Mouse (Mus musculus): ENCODE measurements at regions not wholly inside any gene's neighbourhood (a gene's known extent, or its start where the extent isn't known, plus 50 kb on each side); places are given as distances from the start of the nearest gene placed in this dataset.
A peak's percentile ranks its signal among the peaks of the same experiment; 100 is the strongest.

DNA sequence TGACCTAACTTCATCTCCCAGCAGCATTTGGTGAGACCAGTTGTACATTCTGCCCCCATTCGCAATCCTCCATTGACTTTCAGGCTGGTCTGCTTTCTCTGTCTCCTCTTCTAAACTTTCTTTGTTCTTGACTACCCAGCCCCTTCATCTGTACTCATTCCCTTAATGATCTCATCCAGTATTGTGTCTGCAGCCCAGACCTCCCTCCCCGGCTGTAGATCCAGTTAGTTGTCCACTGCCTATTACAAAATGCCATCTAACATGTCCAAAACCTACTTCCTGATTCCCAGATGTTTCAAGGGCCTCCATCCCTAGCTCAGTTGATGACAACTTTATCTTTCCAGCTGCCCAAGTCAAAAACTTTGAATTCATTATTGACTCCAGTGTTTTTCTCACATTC, 357.8 kb upstream of the Gm6657 start:
- Histone ChIP-seq H3K4me1 (no peaks in the 10 kb centered on the region), H3K4me2 (replicated peaks) (no peak overlapping the region), H3K9me3 (no peaks in the 10 kb centered on the region), H3K4me3 (no peak overlapping the region), H3K27ac (replicated peaks) (no peak overlapping the region), H3K9ac (replicated peaks) (no peak overlapping the region), H3K36me3 (no peaks in the 10 kb centered on the region), H3K27me3 (no peaks in the 10 kb centered on the region)
- no peak for ATAC-seq (replicated peaks)
- 64% methylated on average over 2 of the region's 2 CpGs for WGBS

GRCm38 (mm10) chr12:77841844-77842415, 352.1 kb upstream of the Gm6657 start:
- Histone ChIP-seq H3K27ac (replicated peaks) (no peak overlapping the region), H3K9me3 (no peaks in the 10 kb centered on the region), H3K4me3 (no peak overlapping the region), H3K9ac (replicated peaks) (no peak overlapping the region), H3K36me3 (no peaks in the 10 kb centered on the region), H3K4me2 (replicated peaks) (no peak overlapping the region), H3K27me3 (no peaks in the 10 kb centered on the region), H3K4me1 (no peaks in the 10 kb centered on the region)
- 54% methylated on average over 7 of the region's 7 CpGs for WGBS
- no peak for ATAC-seq (replicated peaks)

DNA sequence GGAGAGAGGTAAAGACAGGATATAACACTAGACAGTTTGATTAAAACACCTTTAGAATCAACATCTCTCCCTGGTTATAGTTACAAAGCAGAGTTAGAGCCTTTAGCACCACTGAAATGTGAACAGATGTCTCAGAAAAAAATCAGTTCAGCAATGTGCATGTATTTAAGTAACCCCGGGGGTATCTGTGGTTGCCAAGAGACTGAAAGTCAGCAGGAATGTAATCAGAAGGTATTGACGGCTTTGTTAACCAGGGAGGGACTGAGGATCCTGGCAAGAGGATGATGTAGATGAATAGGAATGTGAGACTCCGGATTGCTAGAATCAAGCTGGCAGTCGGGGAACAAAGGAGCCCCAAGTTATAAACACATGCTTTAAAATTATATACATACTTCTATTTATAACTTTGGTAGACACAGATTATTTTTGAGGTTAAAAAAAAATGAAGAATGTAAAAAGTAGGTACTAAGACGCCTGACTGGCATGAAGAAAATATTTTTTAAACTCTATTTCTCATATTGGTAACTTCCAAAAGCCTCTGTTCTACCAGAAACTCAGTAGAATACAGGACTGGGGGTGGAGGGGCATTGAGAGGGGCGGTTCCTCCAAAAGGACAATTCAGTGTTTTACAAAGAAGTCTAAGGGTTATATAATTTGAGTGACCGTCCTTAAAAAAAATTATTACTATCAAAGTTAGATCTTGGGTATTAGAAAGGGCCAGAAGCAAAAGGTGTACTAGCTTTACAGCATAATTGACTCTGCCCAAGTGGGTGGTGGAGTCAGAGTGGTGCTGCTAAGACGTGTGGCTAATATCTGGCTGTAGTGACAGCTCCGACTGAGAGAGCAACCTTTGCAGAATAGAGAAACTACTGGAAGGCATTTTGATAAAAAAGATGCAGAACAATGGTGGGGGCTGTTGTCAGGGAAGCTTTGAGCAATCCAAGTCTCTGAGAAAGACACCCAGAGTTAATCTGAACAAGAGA, 341.2 kb upstream of the Gm6657 start:
- H3K27me3 ChIP-seq = no peaks in the 10 kb centered on the region
- no peak for ATAC-seq (replicated peaks)
- 21% methylated on average over 9 of the region's 9 CpGs for WGBS

GRCm38 (mm10) chr12:77854281-77855075, 339.6 kb upstream of the Gm6657 start:
- ATAC-seq (replicated peaks) = peak; percentile 68
- Histone ChIP-seq H3K4me3 (no peak overlapping the region), H3K27ac (replicated peaks) (no peak overlapping the region), H3K4me2 (replicated peaks) (no peak overlapping the region), H3K4me1 (peaks cover 23% of the 10 kb centered on the region), H3K9me3 (no peaks in the 10 kb centered on the region), H3K27me3 (no peaks in the 10 kb centered on the region), H3K36me3 (no peaks in the 10 kb centered on the region), H3K9ac (replicated peaks) (no peak overlapping the region)
- WGBS = 38% methylated on average over 15 of the region's 15 CpGs

More for the DNA sequence above, 341.2 kb upstream of the Gm6657 start:
- H3K4me2 ChIP-seq (replicated peaks) = no peak overlapping the region
- peaks cover 23% of the 10 kb centered on the region for H3K4me1 ChIP-seq
- H3K9me3 ChIP-seq = no peaks in the 10 kb centered on the region
- H3K27ac ChIP-seq (replicated peaks) = no peak overlapping the region
- H3K9ac ChIP-seq (replicated peaks) = no peak overlapping the region
- no peak overlapping the region for H3K4me3 ChIP-seq
- no peaks in the 10 kb centered on the region for H3K36me3 ChIP-seq

DNA sequence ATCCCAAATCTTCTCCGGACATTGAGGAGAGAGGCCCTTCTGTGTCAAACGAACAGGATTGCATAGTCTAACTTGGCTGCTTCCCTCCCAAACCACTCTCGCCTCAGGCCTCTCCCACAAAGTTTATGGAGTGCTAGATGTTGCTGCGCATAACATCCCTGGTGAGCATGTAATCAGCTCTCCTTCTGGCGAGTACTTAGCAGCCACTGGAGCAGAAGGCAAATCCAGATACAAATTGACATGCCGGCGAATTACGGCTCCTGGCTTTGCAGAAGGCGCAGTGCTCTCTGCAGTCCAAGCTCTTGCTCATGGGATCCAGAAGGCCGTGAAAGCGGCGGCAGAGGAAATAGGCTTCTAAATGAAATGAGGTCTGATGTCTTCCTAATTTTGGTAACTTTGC, 338.2 kb upstream of the Gm6657 start:
- no peak for ATAC-seq (replicated peaks)
- no peaks in the 10 kb centered on the region for H3K9me3 ChIP-seq
- no peaks in the 10 kb centered on the region for H3K36me3 ChIP-seq
- WGBS = 62% methylated on average over 12 of the region's 12 CpGs
- H3K4me1 ChIP-seq = peaks cover 23% of the 10 kb centered on the region
- H3K4me2 ChIP-seq (replicated peaks) = no peak overlapping the region
- no peak overlapping the region for H3K27ac ChIP-seq (replicated peaks)
- no peak overlapping the region for H3K9ac ChIP-seq (replicated peaks)
- H3K27me3 ChIP-seq = no peaks in the 10 kb centered on the region
- no peak overlapping the region for H3K4me3 ChIP-seq

- H3K4me2 ChIP-seq (replicated peaks) = no peak overlapping the region
- H3K9me3 ChIP-seq = no peaks in the 10 kb centered on the region
- no peaks in the 10 kb centered on the region for H3K27me3 ChIP-seq
- peak; percentile 84 for ATAC-seq (replicated peaks)
- H3K27ac ChIP-seq (replicated peaks) = peak overlapping the region; percentile 15; the same call in 1 of the 2 replicates
- H3K4me3 ChIP-seq = no peak overlapping the region
- H3K4me1 ChIP-seq = peaks cover 23% of the 10 kb centered on the region
- 44% methylated on average over 4 of the region's 4 CpGs for WGBS
- H3K9ac ChIP-seq (replicated peaks) = no peak overlapping the region
- no peaks in the 10 kb centered on the region for H3K36me3 ChIP-seq
Observed at GRCm38 (mm10) chr12:77857281-77857680, 336.8 kb upstream of the Gm6657 start.

DNA sequence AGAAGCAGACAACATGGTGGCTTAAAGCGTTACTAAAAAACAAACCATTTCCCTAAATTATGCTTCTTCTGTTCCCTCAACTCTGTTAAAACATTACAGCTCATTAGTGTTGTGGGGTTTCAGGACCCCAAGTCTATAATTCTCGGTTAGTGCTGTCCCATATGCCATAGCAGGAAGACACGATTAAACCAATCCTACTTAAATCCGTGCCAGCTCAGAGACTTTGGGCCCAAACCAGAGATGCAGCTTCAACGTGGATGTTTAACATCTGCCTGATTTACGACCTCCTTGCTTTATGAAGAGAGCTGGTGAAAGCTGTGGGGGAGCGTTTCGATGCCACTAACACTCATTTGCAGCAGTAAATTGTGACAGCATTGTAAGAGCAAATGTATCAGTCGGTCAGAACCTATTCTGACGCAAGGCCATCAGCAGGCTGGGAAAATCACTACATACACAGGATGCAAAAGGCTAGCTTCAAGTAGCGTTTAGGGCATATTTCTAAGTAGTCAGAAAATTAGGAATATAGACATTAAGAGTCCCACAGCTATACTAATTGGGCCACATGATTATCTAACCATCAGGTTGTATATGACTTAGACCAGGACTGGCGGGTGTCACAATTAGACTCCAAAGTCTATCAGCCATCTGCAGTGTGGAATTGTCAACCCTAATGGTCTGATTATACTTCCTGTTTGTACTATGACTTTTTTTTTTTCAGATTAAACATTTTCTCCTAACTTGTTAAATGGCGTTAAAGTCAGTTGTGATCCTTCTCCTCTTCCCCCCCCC, 333.1 kb upstream of the Gm6657 start:
- Histone ChIP-seq H3K4me3 (no peak overlapping the region), H3K27ac (replicated peaks) (no peak overlapping the region), H3K4me1 (peaks cover 7% of the 10 kb centered on the region; the same call in 1 of the 2 replicates), H3K36me3 (no peaks in the 10 kb centered on the region), H3K9ac (replicated peaks) (no peak overlapping the region), H3K27me3 (no peaks in the 10 kb centered on the region), H3K9me3 (no peaks in the 10 kb centered on the region), H3K4me2 (replicated peaks) (no peak overlapping the region)
- 84% methylated on average over 13 of the region's 13 CpGs for WGBS
- ATAC-seq (replicated peaks) = no peak

- Histone ChIP-seq H3K27ac (replicated peaks) (no peak overlapping the region), H3K4me2 (replicated peaks) (no peak overlapping the region), H3K9me3 (no peaks in the 10 kb centered on the region), H3K27me3 (no peaks in the 10 kb centered on the region), H3K4me1 (no peaks in the 10 kb centered on the region), H3K9ac (replicated peaks) (no peak overlapping the region), H3K4me3 (no peak overlapping the region), H3K36me3 (no peaks in the 10 kb centered on the region)
- ATAC-seq (replicated peaks) = no peak; the same call in 1 of the 2 replicates
- WGBS = 55% methylated on average over 4 of the region's 4 CpGs
Observed at GRCm38 (mm10) chr12:77867947-77868495, 326.0 kb upstream of the Gm6657 start.

GRCm38 (mm10) chr12:77869296-77869695, 324.7 kb upstream of the Gm6657 start:
- Histone ChIP-seq H3K9ac (replicated peaks) (no peak overlapping the region), H3K4me2 (replicated peaks) (no peak overlapping the region), H3K27ac (replicated peaks) (no peak overlapping the region), H3K36me3 (no peaks in the 10 kb centered on the region), H3K4me3 (no peak overlapping the region), H3K4me1 (no peaks in the 10 kb centered on the region), H3K27me3 (no peaks in the 10 kb centered on the region), H3K9me3 (no peaks in the 10 kb centered on the region)
- WGBS = 91% methylated on average over 3 of the region's 3 CpGs
- no peak for ATAC-seq (replicated peaks)

- no peaks in the 10 kb centered on the region for H3K27me3 ChIP-seq
- ATAC-seq (replicated peaks) = no peak
- no peaks in the 10 kb centered on the region for H3K4me1 ChIP-seq
- no peak overlapping the region for H3K9ac ChIP-seq (replicated peaks)
- no peaks in the 10 kb centered on the region for H3K36me3 ChIP-seq
- no peak overlapping the region for H3K4me3 ChIP-seq
- no peak overlapping the region for H3K4me2 ChIP-seq (replicated peaks)
- 84% methylated on average over 2 of the region's 2 CpGs for WGBS
- no peak overlapping the region for H3K27ac ChIP-seq (replicated peaks)
- no peaks in the 10 kb centered on the region for H3K9me3 ChIP-seq
Observed at GRCm38 (mm10) chr12:77887335-77887734, 306.7 kb upstream of the Gm6657 start.

GRCm38 (mm10) chr12:77891452-77891851, 302.6 kb upstream of the Gm6657 start:
- ATAC-seq (replicated peaks) = no peak

More at GRCm38 (mm10) chr12:77891452-77891851, 302.6 kb upstream of the Gm6657 start:
- Histone ChIP-seq H3K9me3 (no peaks in the 10 kb centered on the region), H3K27me3 (no peaks in the 10 kb centered on the region), H3K9ac (replicated peaks) (no peak overlapping the region), H3K4me1 (no peaks in the 10 kb centered on the region), H3K4me2 (replicated peaks) (no peak overlapping the region), H3K4me3 (no peak overlapping the region), H3K36me3 (no peaks in the 10 kb centered on the region), H3K27ac (replicated peaks) (no peak overlapping the region)
- WGBS = 94% methylated on average over 6 of the region's 6 CpGs
